Mouse (Mus musculus) megakaryocyte, embryonic 14.5 days (primary cell): ENCODE measurements at regions not wholly inside any gene's neighbourhood (a gene's known extent, or its start where the extent isn't known, plus 50 kb on each side); places are given as distances from the start of the nearest gene placed in this dataset.

Experiments
- FLI1 ChIP-seq: IDR thresholded peaks from 2 replicates; pipeline ENCODE4 v1.6.1; 2012; ENCODE audit warnings: low read length, inconsistent platforms, mixed read lengths
- GATA1 ChIP-seq: IDR thresholded peaks from 3 replicates; pipeline ENCODE4 v1.6.1; 2012; ENCODE audit warnings: mixed read lengths, low read length, inconsistent platforms, borderline replicate concordance

DNA sequence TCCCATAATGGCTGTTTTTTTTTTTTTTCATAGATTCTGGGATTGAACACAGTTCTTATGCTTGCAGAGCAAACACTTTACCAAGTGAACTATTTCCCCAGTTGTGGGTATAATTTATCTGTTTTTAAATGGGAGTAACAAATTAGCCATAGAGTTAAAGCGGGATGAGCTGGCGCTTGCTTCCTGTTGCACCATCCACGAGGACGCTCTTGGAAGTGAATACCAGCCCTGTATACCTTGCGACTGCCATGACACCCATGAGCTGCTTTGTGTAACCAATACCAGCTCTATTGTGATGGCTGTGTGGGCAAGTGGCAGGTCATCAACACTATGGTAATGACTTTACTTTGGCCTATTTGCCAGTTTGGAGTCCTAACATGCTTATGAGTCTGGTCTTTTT, 101.0 kb downstream of the Ppp4r2 start:
- no peak for TF ChIP-seq GATA1
- TF ChIP-seq FLI1: no peak
